32 mouse cellular contexts compared by ENCODE assay signal in the genomic region with DNA sequence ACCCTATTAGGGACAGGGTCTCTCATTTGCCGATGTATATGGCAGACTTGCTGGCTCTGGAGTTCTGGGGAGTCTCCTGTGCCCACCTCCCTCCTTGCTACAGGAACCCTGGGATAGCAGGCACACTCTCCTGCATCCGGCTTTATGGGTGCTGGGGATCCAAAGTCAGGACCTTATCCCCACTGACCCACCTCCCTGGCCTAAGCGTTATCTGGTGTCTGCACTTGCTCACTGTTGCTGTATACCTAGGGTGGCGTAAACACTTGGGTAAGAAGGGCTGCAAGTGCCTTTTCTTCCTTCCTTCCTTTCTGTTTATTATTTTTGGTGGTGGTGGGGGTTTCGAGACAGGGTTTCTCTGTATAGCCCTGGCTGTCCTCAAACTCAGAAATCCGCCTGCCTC. TPM values are rescaled to one million over a fixed set of nuclear protein-coding genes. Genes with fewer than 3 reads are reported as not detected.
DNase-seq lines count a peak whose midpoint lies in the region; ATAC-seq lines count a peak whose summit lies in the region.
"Had no signal": no experiment of that assay in that cellular context is flagged by ENCODE, and none has a peak within 500 bp of the region (broad histone marks: within the 10 kb centered on the region; RNA-seq: fewer than 3 reads in every experiment).

No protein-coding gene starts in this region.

- peak; percentile 77; the same call in 1 of the 2 replicates for ATAC-seq in heart, embryonic 11.5 days (replicated peaks; ENCODE audit: insufficient number of reproducible peaks, low FRiP score, low TSS enrichment)
- peak; percentile 87 for ATAC-seq in liver, embryonic 11.5 days (replicated peaks; ENCODE audit: low FRiP score)
- ATAC-seq in liver, embryonic 13.5 days (ENCODE audit: low read depth), result peak; percentile 80
- ATAC-seq in liver, embryonic 16.5 days (ENCODE audit: low read depth), result peak; percentile 67
- ATAC-seq: forebrain, embryonic 15.5 days; hindbrain, postnatal 0 days; inflammation-experienced regulatory T-cells, adult 6 months had no signal

- no peak overlapping the region for H3K9ac ChIP-seq in heart, embryonic 11.5 days (ENCODE audit: low read depth, low read length)
- H3K9ac ChIP-seq in liver, embryonic 11.5 days (ENCODE audit: low read depth, low read length), result no peak overlapping the region
- H3K9ac ChIP-seq in liver, embryonic 13.5 days, result no peak overlapping the region; the same call in 1 of the 2 replicates
- no peak overlapping the region for H3K9ac ChIP-seq in liver, embryonic 16.5 days (ENCODE audit: low read depth, low read length)
- H3K9ac ChIP-seq: embryonic facial prominence, embryonic 13.5 days; forebrain, embryonic 12.5 days; forebrain, embryonic 15.5 days; heart, embryonic 15.5 days; hindbrain, embryonic 14.5 days had no signal

- no peak for DNase-seq in heart, adult 9 months (ENCODE audit: low spot score in 2 of 2)
- no peak for DNase-seq in liver, embryonic 11.5 days (ENCODE audit: low spot score)
- DNase-seq in liver, embryonic 13.5 days, result no peak
- DNase-seq in gastrocnemius, postnatal 36 days, result no peak
- DNase-seq in cerebellum, postnatal 25 days, result no peak
- DNase-seq: adrenal gland, adult 2 months; adrenal gland, postnatal 14 days; B cell, adult 2 months; cerebellum, adult 11 months; cerebellum, adult 2 months; cerebellum, adult 9-11 months; cerebellum, postnatal 36 days; embryo, embryonic 11 days; gastrocnemius, postnatal 25 days; heart, postnatal 14 days; heart, postnatal 4 days had no signal

- no peaks in the 10 kb centered on the region for H3K9me3 ChIP-seq in heart, embryonic 11.5 days (replicated peaks; ENCODE audit: control insufficient read depth, low read length)
- H3K9me3 ChIP-seq in liver, embryonic 11.5 days (ENCODE audit: control insufficient read depth, low read length), result no peaks in the 10 kb centered on the region
- H3K9me3 ChIP-seq in liver, embryonic 13.5 days (replicated peaks), result no peaks in the 10 kb centered on the region
- no peaks in the 10 kb centered on the region for H3K9me3 ChIP-seq in liver, embryonic 16.5 days (replicated peaks; ENCODE audit: control insufficient read depth, low read length)
- H3K9me3 ChIP-seq: embryonic facial prominence, embryonic 10.5 days; embryonic facial prominence, embryonic 13.5 days; forebrain, embryonic 12.5 days; forebrain, embryonic 15.5 days; G1E; heart, embryonic 15.5 days had no signal

- no peaks in the 10 kb centered on the region for H3K27me3 ChIP-seq in heart, embryonic 11.5 days (ENCODE audit: control insufficient read depth, insufficient read depth, low read length)
- H3K27me3 ChIP-seq in liver, embryonic 11.5 days (replicated peaks; ENCODE audit: control insufficient read depth, insufficient read depth, low read length), result no peaks in the 10 kb centered on the region
- no peaks in the 10 kb centered on the region for H3K27me3 ChIP-seq in liver, embryonic 13.5 days
- no peaks in the 10 kb centered on the region for H3K27me3 ChIP-seq in liver, embryonic 16.5 days (ENCODE audit: control insufficient read depth, insufficient read depth, low read depth, low read length)
- H3K27me3 ChIP-seq: CH12.LX; embryonic facial prominence, embryonic 13.5 days; forebrain, embryonic 12.5 days; forebrain, embryonic 15.5 days; heart, embryonic 15.5 days had no signal

- peaks cover 2% of the 10 kb centered on the region; the same call in 1 of the 2 replicates for H3K36me3 ChIP-seq in heart, embryonic 11.5 days (ENCODE audit: control insufficient read depth, insufficient read depth, low read length)
- H3K36me3 ChIP-seq in liver, embryonic 11.5 days (ENCODE audit: control insufficient read depth, insufficient read depth, low read length), result peaks cover 19% of the 10 kb centered on the region; the same call in 1 of the 2 replicates
- H3K36me3 ChIP-seq in liver, embryonic 13.5 days, result peaks cover 58% of the 10 kb centered on the region
- H3K36me3 ChIP-seq in liver, embryonic 16.5 days (ENCODE audit: control insufficient read depth, insufficient read depth), result no peaks in the 10 kb centered on the region

- 71% methylated on average over 6 of the region's 6 CpGs for WGBS in heart, embryonic 11.5 days (ENCODE audit: insufficient replicate concordance)
- 78% methylated on average over 6 of the region's 6 CpGs for WGBS in liver, embryonic 11.5 days
- WGBS in liver, embryonic 13.5 days (ENCODE audit: insufficient replicate concordance), result 67% methylated on average over 6 of the region's 6 CpGs
- WGBS in liver, embryonic 16.5 days (ENCODE audit: insufficient replicate concordance), result 61% methylated on average over 6 of the region's 6 CpGs

- intact Hi-C loops in gastrocnemius, postnatal 36 days (cut with DNase I), result no loop called here

- 0 out of 2 replicates have a peak overlapping the region, but pooled peaks have one; percentile 12 for H3K4me2 ChIP-seq in heart, embryonic 11.5 days
- peak overlapping the region; percentile 37 for H3K4me2 ChIP-seq in liver, embryonic 11.5 days
- H3K4me2 ChIP-seq in liver, embryonic 13.5 days, result peak overlapping the region; percentile 23
- H3K4me2 ChIP-seq in liver, embryonic 16.5 days (ENCODE audit: low read depth, low read length), result no peak overlapping the region
- H3K4me2 ChIP-seq: embryonic facial prominence, embryonic 13.5 days; forebrain, embryonic 12.5 days; forebrain, embryonic 15.5 days; heart, embryonic 15.5 days; hindbrain, embryonic 14.5 days had no signal

- H3K4me3 ChIP-seq in heart, embryonic 11.5 days (ENCODE audit: low read depth, low read length), result no peak overlapping the region
- H3K4me3 ChIP-seq in liver, embryonic 11.5 days (ENCODE audit: low read depth, low read length), result no peak overlapping the region
- no peak overlapping the region for H3K4me3 ChIP-seq in liver, embryonic 13.5 days (replicated peaks)
- H3K4me3 ChIP-seq in liver, embryonic 16.5 days (ENCODE audit: low read depth, low read length), result no peak overlapping the region
- H3K4me3 ChIP-seq: embryonic facial prominence, embryonic 10.5 days; embryonic facial prominence, embryonic 13.5 days; erythroblast, embryonic 14.5 days; forebrain, embryonic 12.5 days; forebrain, embryonic 15.5 days; heart, embryonic 15.5 days had no signal

- no peaks in the 10 kb centered on the region for H3K4me1 ChIP-seq in heart, embryonic 11.5 days (ENCODE audit: control insufficient read depth, insufficient read depth, low read length)
- peaks cover 2% of the 10 kb centered on the region; the same call in 1 of the 2 replicates for H3K4me1 ChIP-seq in liver, embryonic 11.5 days (replicated peaks; ENCODE audit: control insufficient read depth, insufficient read depth, low read length)
- peaks cover 14% of the 10 kb centered on the region for H3K4me1 ChIP-seq in liver, embryonic 13.5 days (replicated peaks)
- peaks cover 3% of the 10 kb centered on the region; the same call in 1 of the 2 replicates for H3K4me1 ChIP-seq in liver, embryonic 16.5 days (ENCODE audit: control insufficient read depth, low read depth, low read length)
- H3K4me1 ChIP-seq: embryonic facial prominence, embryonic 10.5 days; embryonic facial prominence, embryonic 13.5 days; forebrain, embryonic 12.5 days; forebrain, embryonic 15.5 days; heart, embryonic 15.5 days had no signal

- peak overlapping the region; percentile 54; the same call in 1 of the 2 replicates for H3K27ac ChIP-seq in heart, embryonic 11.5 days (ENCODE audit: low read depth, low read length)
- peak overlapping the region; percentile 77 for H3K27ac ChIP-seq in liver, embryonic 11.5 days (ENCODE audit: low read depth, low read length)
- H3K27ac ChIP-seq in liver, embryonic 13.5 days, result peak overlapping the region; percentile 58
- no peak overlapping the region for H3K27ac ChIP-seq in liver, embryonic 16.5 days (ENCODE audit: low read length)
- H3K27ac ChIP-seq: embryonic facial prominence, embryonic 13.5 days; forebrain, embryonic 12.5 days; forebrain, embryonic 15.5 days; heart, embryonic 15.5 days; hindbrain, embryonic 14.5 days; hindbrain, postnatal 0 days had no signal

RNA-seq across cellular contexts. Expression of gene Cnpy3, which starts 10.7 kb away (rescaled TPM):
- polyA plus RNA-seq in heart, embryonic 11.5 days (2014; fragmentation: Nextera tagmentation; extraction: Ambion mirVana), result 46.5 and 51.9 TPM in 2 replicates
- 55.8 and 60.8 TPM in 2 replicates for polyA plus RNA-seq in liver, embryonic 11.5 days (2014; fragmentation: Nextera tagmentation; extraction: Ambion mirVana)
- polyA plus RNA-seq in liver, embryonic 13.5 days (2015; fragmentation: Nextera tagmentation; extraction: Ambion mirVana), result 30.2 and 30.9 TPM in 2 replicates
- 24.7 TPM in 2 replicates for polyA plus RNA-seq in liver, embryonic 16.5 days (2015; fragmentation: Nextera tagmentation; extraction: Ambion mirVana)
- total RNA-seq in gastrocnemius, postnatal 36 days (2021), result 1 to 10 TPM; 7.6 to 8.9 TPM

RNA-seq across cellular contexts. Expression of gene Gnmt, which starts 12.3 kb away (rescaled TPM):
- 0.61 and 1.0 TPM in 2 replicates for polyA plus RNA-seq in heart, embryonic 11.5 days (2014; fragmentation: Nextera tagmentation; extraction: Ambion mirVana)
- polyA plus RNA-seq in liver, embryonic 11.5 days (2014; fragmentation: Nextera tagmentation; extraction: Ambion mirVana), result 6.2 and 6.7 TPM in 2 replicates
- polyA plus RNA-seq in liver, embryonic 13.5 days (2015; fragmentation: Nextera tagmentation; extraction: Ambion mirVana), result 11.0 and 11.7 TPM in 2 replicates
- polyA plus RNA-seq in liver, embryonic 16.5 days (2015; fragmentation: Nextera tagmentation; extraction: Ambion mirVana), result 112 and 152 TPM in 2 replicates
- 1 to 10 TPM; 1.1 to 2.1 TPM for total RNA-seq in gastrocnemius, postnatal 36 days (2021)
- total RNA-seq: G1E; granulocyte monocyte progenitor cell, adult 5-6 weeks had no signal

RNA-seq across cellular contexts. Expression of gene Ptcra, which starts 22.2 kb away (rescaled TPM):
- 0.24 and 0.34 TPM in 2 replicates for polyA plus RNA-seq in heart, embryonic 11.5 days (2014; fragmentation: Nextera tagmentation; extraction: Ambion mirVana)
- polyA plus RNA-seq in liver, embryonic 11.5 days (2014; fragmentation: Nextera tagmentation; extraction: Ambion mirVana), result 0.94 and 1.0 TPM in 2 replicates
- polyA plus RNA-seq in liver, embryonic 13.5 days (2015; fragmentation: Nextera tagmentation; extraction: Ambion mirVana), result 0.30 and 0.32 TPM in 2 replicates
- polyA plus RNA-seq in liver, embryonic 16.5 days (2015; fragmentation: Nextera tagmentation; extraction: Ambion mirVana), result 0.13 and 0.16 TPM in 2 replicates
- not detected for total RNA-seq in gastrocnemius, postnatal 36 days (2021)
- total RNA-seq: adrenal gland, adult 2 months; gastrocnemius, adult 8-10 months; gastrocnemius, postnatal 25 days; granulocyte monocyte progenitor cell, adult 5-6 weeks; heart, adult 8-10 months; heart, postnatal 4 days; hindbrain, postnatal 0 days had no signal
- polyA plus RNA-seq: adrenal gland, adult 2 months; erythroblast, embryonic 14.5 days had no signal

RNA-seq across cellular contexts. Expression of gene Pex6, which starts 30.0 kb away (rescaled TPM):
- polyA plus RNA-seq in heart, embryonic 11.5 days (2014; fragmentation: Nextera tagmentation; extraction: Ambion mirVana), result 9.0 and 9.7 TPM in 2 replicates
- polyA plus RNA-seq in liver, embryonic 11.5 days (2014; fragmentation: Nextera tagmentation; extraction: Ambion mirVana), result 19.9 and 20.5 TPM in 2 replicates
- 8.5 and 9.4 TPM in 2 replicates for polyA plus RNA-seq in liver, embryonic 13.5 days (2015; fragmentation: Nextera tagmentation; extraction: Ambion mirVana)
- polyA plus RNA-seq in liver, embryonic 16.5 days (2015; fragmentation: Nextera tagmentation; extraction: Ambion mirVana), result 8.1 and 10.4 TPM in 2 replicates
- total RNA-seq in gastrocnemius, postnatal 36 days (2021), result 10 to 100 TPM; 12.7 to 15.2 TPM

RNA-seq across cellular contexts. Expression of gene 2310039H08Rik, which starts 31.1 kb away (rescaled TPM):
- polyA plus RNA-seq in heart, embryonic 11.5 days (2014; fragmentation: Nextera tagmentation; extraction: Ambion mirVana), result 43.9 and 45.3 TPM in 2 replicates
- polyA plus RNA-seq in liver, embryonic 11.5 days (2014; fragmentation: Nextera tagmentation; extraction: Ambion mirVana), result 76.6 and 82.5 TPM in 2 replicates
- polyA plus RNA-seq in liver, embryonic 13.5 days (2015; fragmentation: Nextera tagmentation; extraction: Ambion mirVana), result 44.5 and 51.4 TPM in 2 replicates
- polyA plus RNA-seq in liver, embryonic 16.5 days (2015; fragmentation: Nextera tagmentation; extraction: Ambion mirVana), result 56.1 and 56.6 TPM in 2 replicates
- 10 to 100 TPM; 26.8 to 33.5 TPM for total RNA-seq in gastrocnemius, postnatal 36 days (2021)
